Mouse (Mus musculus) limb, embryonic 11.5 days (tissue): ENCODE data around the gene Engase. TPM values are rescaled to one million over a fixed set of nuclear protein-coding genes. Genes with fewer than 3 reads are reported as not detected.
A peak's percentile ranks its signal among the peaks of the same experiment; 100 is the strongest.

Source experiments
- ATAC-seq: fragments of 200-750 bp; cut with Nextera tagmentation; 2 replicates; pipeline ENCODE4 v1.8.0; 2017; ENCODE audit warnings: low read depth; ENCODE audit not compliant: insufficient number of reproducible peaks, low FRiP score, low TSS enrichment
- DNase-seq: peaks from one replicate; pipeline ENCODE4 v3.0.0-alpha.2; 2015; ENCODE audit warnings: low spot score
- H3K27ac ChIP-seq: fragments of 300-500 bp; sonication (generic); replicated peaks from 2 replicates; pipeline ENCODE4 v1.5.1; 2014; ENCODE audit warnings: low read depth, mild to moderate bottlenecking, low read length
- H3K27me3 ChIP-seq: fragments of 300-500 bp; sonication (generic); 2 replicates; pipeline ENCODE4 v1.6.1; 2014; ENCODE audit warnings: mild to moderate bottlenecking, low read length, mixed read lengths; ENCODE audit not compliant: control insufficient read depth, insufficient read depth
- H3K36me3 ChIP-seq: fragments of 300-500 bp; sonication (generic); 2 replicates; pipeline ENCODE4 v1.6.1; 2014; ENCODE audit warnings: mild to moderate bottlenecking, low read length, moderate library complexity, mixed read lengths; ENCODE audit not compliant: control insufficient read depth, insufficient read depth
- H3K4me1 ChIP-seq: fragments of 300-500 bp; sonication (generic); 2 replicates; pipeline ENCODE4 v1.6.1; 2014; ENCODE audit warnings: low read length, mixed read lengths; ENCODE audit not compliant: control insufficient read depth, insufficient read depth
- H3K4me2 ChIP-seq: fragments of 300-500 bp; sonication (generic); 2 replicates; pipeline ENCODE4 v1.6.1; 2014; ENCODE audit warnings: low read depth, mild to moderate bottlenecking, moderate library complexity; ENCODE audit not compliant: severe bottlenecking
- H3K4me3 ChIP-seq: fragments of 300-500 bp; sonication (generic); 2 replicates; pipeline ENCODE4 v1.5.1; 2014; ENCODE audit warnings: low read depth, low read length
- H3K9ac ChIP-seq: fragments of 300-500 bp; sonication (generic); 2 replicates; pipeline ENCODE4 v1.6.1; 2014; ENCODE audit warnings: mild to moderate bottlenecking, low read length
- H3K9me3 ChIP-seq: fragments of 300-500 bp; sonication (generic); 2 replicates; pipeline ENCODE4 v1.6.1; 2016; ENCODE audit warnings: low read length; ENCODE audit not compliant: control insufficient read depth
- WGBS: fragments of 180-500 bp; shearing (Covaris S2); extraction: QIAGEN DNeasy Blood & Tissue Kit; methylation state at CpG from one replicate; pipeline ENCODE4 v1.1.7; 2014; 5-methylcytosine and 5-hydroxymethylcytosine counted together
- polyA plus RNA-seq: library from polyadenylated mRNA; unstranded; fragments of >200 nt; fragmentation: Nextera tagmentation; extraction: Ambion mirVana; gene quantifications from 2 replicates; pipeline ENCODE4 v1.2.1, GENCODE M21; 2014

Engase gene
- polyA plus RNA-seq, 1 experiment from 2014 or later = 4.8 TPM

DNA sequence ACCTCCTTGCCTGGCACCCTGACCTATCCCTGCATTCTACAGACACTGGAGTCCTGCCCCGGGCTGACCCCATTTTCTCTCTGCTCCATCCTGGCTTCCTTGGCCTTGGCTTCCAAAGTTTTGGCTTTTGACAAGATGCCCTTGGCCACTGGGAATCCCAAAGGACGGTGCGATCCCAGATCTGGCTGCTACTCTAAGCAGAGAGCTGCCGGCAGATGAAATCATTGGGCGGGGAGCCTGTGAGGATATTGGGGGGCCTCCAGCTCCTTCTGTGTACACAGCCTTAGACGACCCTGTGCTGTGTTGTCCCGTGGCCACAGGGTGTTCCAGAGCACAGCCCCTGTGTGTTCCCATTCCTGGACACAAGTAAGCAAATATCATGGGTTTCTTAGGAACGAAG is 28.2 kb upstream of the Engase start:
- Histone ChIP-seq H3K9me3 (no peaks in the 10 kb centered on the region), H3K27me3 (no peaks in the 10 kb centered on the region), H3K4me2 (no peak overlapping the region), H3K4me1 (0 out of 2 replicates have a peak, but pooled peaks cover 7% of the 10 kb centered on the region), H3K9ac (no peak overlapping the region), H3K4me3 (no peak overlapping the region), H3K27ac (no peak overlapping the region), H3K36me3 (no peaks in the 10 kb centered on the region)
- ATAC-seq = no peak
- DNase-seq = no peak
- 87% methylated on average over 8 of the region's 8 CpGs for WGBS

DNA sequence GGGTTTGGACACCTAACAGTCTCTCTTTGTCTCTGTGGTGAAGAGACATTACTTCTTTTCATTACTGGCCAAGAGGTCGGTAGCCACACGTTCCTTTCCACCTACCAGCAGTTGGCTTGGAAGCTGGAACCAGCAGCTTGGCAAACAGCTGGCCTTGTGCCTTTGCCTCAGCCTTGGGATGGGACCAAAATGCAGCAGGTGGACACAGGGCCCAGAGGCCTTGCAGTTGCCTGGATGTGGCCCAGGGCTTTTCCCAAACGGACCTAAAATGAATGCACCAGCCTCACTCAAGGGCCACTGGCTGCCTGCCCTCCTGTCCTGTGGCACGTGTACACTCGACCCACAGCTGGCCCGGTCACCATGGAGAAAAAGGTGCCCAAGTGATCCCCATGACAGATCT is 25.4 kb upstream of the Engase start:
- no peak overlapping the region for H3K4me2 ChIP-seq
- ATAC-seq (no peak), DNase-seq (no peak)
- no peak overlapping the region for H3K4me3 ChIP-seq
- no peak overlapping the region for H3K27ac ChIP-seq
- no peaks in the 10 kb centered on the region for H3K27me3 ChIP-seq
- 0 out of 2 replicates have a peak, but pooled peaks cover 7% of the 10 kb centered on the region for H3K4me1 ChIP-seq
- WGBS = 87% methylated on average over 6 of the region's 6 CpGs
- H3K36me3 ChIP-seq = no peaks in the 10 kb centered on the region
- no peak overlapping the region for H3K9ac ChIP-seq
- no peaks in the 10 kb centered on the region for H3K9me3 ChIP-seq

DNA sequence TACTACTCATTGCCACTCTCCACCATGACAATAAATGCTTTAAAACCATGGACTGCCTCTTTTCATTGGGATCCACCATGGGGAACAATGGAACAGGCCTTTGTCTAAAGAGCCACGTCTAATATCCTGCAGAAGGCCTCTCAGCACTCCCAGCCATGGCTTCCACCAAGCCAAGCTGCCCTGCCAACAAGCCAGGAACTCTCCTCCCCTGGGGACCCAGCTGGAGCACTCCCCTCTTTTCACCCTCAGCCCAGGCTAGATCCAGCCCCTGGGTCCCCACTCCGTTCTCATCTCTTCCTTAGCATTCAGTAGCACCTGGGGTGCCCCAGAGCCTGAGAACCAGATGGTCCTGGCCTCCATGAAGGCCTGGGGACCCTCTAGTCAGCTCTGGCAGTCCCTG is 23.7 kb upstream of the Engase start:
- no peak overlapping the region for H3K9ac ChIP-seq
- H3K4me1 ChIP-seq = 0 out of 2 replicates have a peak, but pooled peaks cover 2% of the 10 kb centered on the region
- no peak overlapping the region for H3K4me2 ChIP-seq
- DNase-seq (no peak), ATAC-seq (no peak)
- no peaks in the 10 kb centered on the region for H3K36me3 ChIP-seq
- H3K27me3 ChIP-seq = no peaks in the 10 kb centered on the region
- 67% methylated on average over 2 of the region's 2 CpGs for WGBS
- no peak overlapping the region for H3K27ac ChIP-seq
- H3K9me3 ChIP-seq = no peaks in the 10 kb centered on the region
- H3K4me3 ChIP-seq = no peak overlapping the region

DNA sequence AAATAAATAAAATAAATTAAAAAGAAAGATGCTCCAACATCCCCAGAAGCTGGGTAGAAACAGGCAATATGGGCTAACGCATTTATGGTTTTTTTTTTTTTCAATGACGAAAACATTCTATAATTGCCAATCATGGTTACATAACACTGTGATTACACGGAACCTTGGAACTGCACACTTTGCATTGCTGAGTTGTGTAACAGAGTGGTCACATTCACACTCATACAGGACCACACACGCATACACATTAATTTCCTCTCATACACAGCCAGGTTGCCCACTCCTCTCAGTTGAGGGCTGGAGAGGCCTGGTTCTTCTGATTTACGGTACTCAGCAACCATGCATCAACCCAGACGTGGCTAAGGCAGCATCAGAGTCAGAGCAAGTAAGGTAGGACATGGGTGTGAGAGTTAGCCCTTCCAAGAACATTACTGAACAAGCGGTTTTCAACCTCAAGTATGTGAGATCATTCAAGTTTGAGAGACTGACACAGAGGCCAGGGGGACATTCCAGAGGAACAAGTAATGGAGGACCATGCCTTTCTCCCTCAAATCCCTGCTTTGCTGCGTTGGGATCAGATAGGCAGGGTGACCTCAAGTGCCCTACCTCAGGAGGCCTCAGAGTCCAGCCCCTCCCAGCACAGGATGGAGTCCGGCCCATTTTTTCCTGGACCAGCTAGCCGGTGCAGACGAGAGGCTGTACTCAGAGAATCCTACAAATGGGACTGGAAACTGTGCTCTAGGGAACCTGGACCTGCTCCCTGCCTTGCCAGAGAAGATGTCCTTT is 22.6 kb upstream of the Engase start:
- no peaks in the 10 kb centered on the region for H3K9me3 ChIP-seq
- no peak overlapping the region for H3K27ac ChIP-seq
- DNase-seq = no peak
- no peaks in the 10 kb centered on the region for H3K36me3 ChIP-seq
- no peaks in the 10 kb centered on the region for H3K27me3 ChIP-seq
- H3K4me3 ChIP-seq = no peak overlapping the region
- WGBS = 74% methylated on average over 11 of the region's 11 CpGs
- H3K4me2 ChIP-seq = no peak overlapping the region
- no peak overlapping the region for H3K9ac ChIP-seq
- ATAC-seq = no peak
- peaks cover 2% of the 10 kb centered on the region; the same call in 1 of the 2 replicates for H3K4me1 ChIP-seq

DNA sequence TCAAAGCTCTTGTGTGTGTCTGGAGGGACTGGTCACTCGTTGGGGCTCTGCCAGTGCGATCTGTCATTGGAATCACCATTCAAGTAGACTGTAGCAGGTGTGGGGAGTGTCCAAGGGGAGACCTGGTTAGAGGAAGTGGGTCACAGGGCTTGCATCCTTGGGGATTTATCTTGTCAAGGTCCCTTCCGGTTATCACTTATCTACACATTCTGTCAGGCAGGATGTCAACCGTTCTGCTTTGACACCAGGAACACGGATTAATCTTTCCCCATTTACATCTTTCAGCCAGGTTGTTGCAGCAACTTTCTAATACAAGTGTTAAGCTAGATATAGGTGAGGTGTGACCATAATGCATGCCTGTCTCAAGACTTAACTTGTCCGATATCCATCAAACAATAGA is 20.8 kb upstream of the Engase start:
- ATAC-seq = no peak
- Histone ChIP-seq H3K27ac (no peak overlapping the region), H3K4me1 (peaks cover 2% of the 10 kb centered on the region; the same call in 1 of the 2 replicates), H3K27me3 (no peaks in the 10 kb centered on the region), H3K4me2 (no peak overlapping the region), H3K36me3 (no peaks in the 10 kb centered on the region), H3K4me3 (no peak overlapping the region), H3K9ac (no peak overlapping the region), H3K9me3 (peaks cover 5% of the 10 kb centered on the region)
- no peak for DNase-seq
- 83% methylated on average over 6 of the region's 6 CpGs for WGBS

DNA sequence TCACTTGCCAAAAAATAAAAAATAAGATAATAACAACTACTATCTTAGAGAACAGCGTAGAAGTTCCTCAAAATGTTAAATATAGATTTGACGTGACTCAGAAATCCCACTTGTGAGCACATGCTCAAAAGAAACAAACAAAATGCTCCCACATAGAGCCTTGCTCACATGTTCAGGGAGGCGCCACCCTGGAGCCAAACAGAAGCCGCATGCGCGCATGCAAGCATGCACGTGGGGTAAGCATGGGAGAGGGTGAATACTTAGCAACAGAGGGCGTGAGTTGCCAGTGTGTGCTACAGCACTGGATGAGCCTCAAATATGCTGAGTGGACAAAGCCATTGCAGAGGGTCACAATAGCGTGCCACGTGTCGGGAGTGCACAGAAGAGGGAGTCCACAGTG is 19.7 kb upstream of the Engase start:
- peaks cover 2% of the 10 kb centered on the region; the same call in 1 of the 2 replicates for H3K4me1 ChIP-seq
- no peaks in the 10 kb centered on the region for H3K27me3 ChIP-seq
- ATAC-seq (no peak), DNase-seq (no peak)
- no peak overlapping the region for H3K27ac ChIP-seq
- H3K9ac ChIP-seq = no peak overlapping the region
- 90% methylated on average over 11 of the region's 11 CpGs for WGBS
- H3K9me3 ChIP-seq = peaks cover 5% of the 10 kb centered on the region
- H3K36me3 ChIP-seq = no peaks in the 10 kb centered on the region
- H3K4me3 ChIP-seq = no peak overlapping the region
- H3K4me2 ChIP-seq = no peak overlapping the region

DNA sequence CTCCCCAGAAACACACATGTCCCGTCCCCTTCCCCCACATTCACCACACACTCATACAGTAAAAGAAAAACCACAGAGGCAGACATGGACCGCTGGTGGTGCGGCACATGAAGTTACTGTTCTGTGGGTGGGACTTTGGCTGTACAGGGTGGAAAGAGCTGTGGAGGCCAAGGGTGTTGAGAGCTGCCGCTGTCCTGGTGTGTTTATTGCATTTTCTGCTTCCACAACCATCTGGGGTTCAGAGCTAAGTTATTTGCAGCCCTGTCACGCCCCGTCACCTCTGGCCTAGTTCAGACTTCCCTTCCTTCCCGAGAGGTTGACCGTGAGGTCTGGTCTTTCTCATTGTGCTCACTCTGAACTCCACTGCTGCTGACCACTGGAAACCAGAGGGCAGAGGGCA is 17.6 kb upstream of the Engase start:
- Histone ChIP-seq H3K4me2 (peak overlapping the region; percentile 10; the same call in 1 of the 2 replicates), H3K9ac (no peak overlapping the region), H3K27ac (no peak overlapping the region), H3K36me3 (no peaks in the 10 kb centered on the region), H3K4me3 (no peak overlapping the region), H3K27me3 (no peaks in the 10 kb centered on the region), H3K4me1 (peaks cover 2% of the 10 kb centered on the region; the same call in 1 of the 2 replicates), H3K9me3 (peaks cover 5% of the 10 kb centered on the region)
- 28% methylated on average over 8 of the region's 8 CpGs for WGBS
- DNase-seq (peak; percentile 37), ATAC-seq (0 out of 2 replicates have a peak, but pooled peaks have one; percentile 31)

DNA sequence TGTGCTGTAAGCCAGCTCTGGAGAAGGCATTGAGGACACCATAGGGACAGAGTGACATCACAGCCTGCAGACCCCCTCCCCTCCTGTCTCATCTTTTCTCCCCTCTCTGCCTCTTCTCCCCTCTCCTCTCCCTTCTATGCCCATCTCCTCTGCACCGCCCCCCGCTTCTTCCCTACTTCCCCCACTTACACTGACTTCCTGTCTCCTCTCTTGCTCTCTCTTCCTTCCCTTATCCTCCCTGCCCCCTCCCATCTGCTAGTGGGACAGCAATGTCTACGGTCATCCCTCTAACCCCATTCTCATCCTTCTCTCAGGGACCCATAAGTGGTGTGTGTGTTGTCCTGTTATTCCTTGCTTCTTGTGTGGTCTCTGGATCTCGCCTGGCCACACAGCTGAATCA is 17.1 kb upstream of the Engase start:
- Histone ChIP-seq H3K9ac (no peak overlapping the region), H3K4me1 (peaks cover 2% of the 10 kb centered on the region; the same call in 1 of the 2 replicates), H3K27me3 (no peaks in the 10 kb centered on the region), H3K4me3 (no peak overlapping the region), H3K36me3 (no peaks in the 10 kb centered on the region), H3K27ac (no peak overlapping the region), H3K4me2 (no peak overlapping the region), H3K9me3 (peaks cover 5% of the 10 kb centered on the region)
- DNase-seq (no peak), ATAC-seq (no peak)
- 60% methylated on average over 3 of the region's 4 CpGs for WGBS
